Mouse (Mus musculus) midbrain, embryonic 12.5 days (tissue): Measurements from ENCODE around the gene Pnpla1. TPM values are rescaled to one million over a fixed set of nuclear protein-coding genes. Genes with fewer than 3 reads are reported as not detected.

ENCODE experiments used
- ATAC-seq: fragments of 200-750 bp; cut with Nextera tagmentation; 2 replicates; pipeline ENCODE4 v1.8.0; 2017; ENCODE audit warnings: low read depth, moderate TSS enrichment, moderate library complexity; ENCODE audit not compliant: low FRiP score
- H3K27ac ChIP-seq: fragments of 300-500 bp; sonication (generic); replicated peaks from 2 replicates; pipeline ENCODE4 v1.5.1; 2016; ENCODE audit warnings: mild to moderate bottlenecking
- H3K27me3 ChIP-seq: fragments of 300-500 bp; sonication (generic); 2 replicates; pipeline ENCODE4 v1.6.1; 2016; ENCODE audit warnings: mild to moderate bottlenecking
- H3K36me3 ChIP-seq: fragments of 300-500 bp; sonication (generic); 2 replicates; pipeline ENCODE4 v1.6.1; 2016
- H3K4me1 ChIP-seq: fragments of 300-500 bp; sonication (generic); 2 replicates; pipeline ENCODE4 v1.6.1; 2016
- H3K4me2 ChIP-seq: fragments of 300-500 bp; sonication (generic); replicated peaks from 2 replicates; pipeline ENCODE4 v1.6.1; 2016; ENCODE audit warnings: mild to moderate bottlenecking, moderate library complexity
- H3K4me3 ChIP-seq: fragments of 300-500 bp; sonication (generic); 2 replicates; pipeline ENCODE4 v1.5.1; 2016; ENCODE audit warnings: mild to moderate bottlenecking
- H3K9ac ChIP-seq: fragments of 300-500 bp; sonication (generic); replicated peaks from 2 replicates; pipeline ENCODE4 v1.6.1; 2016; ENCODE audit warnings: mild to moderate bottlenecking, moderate library complexity
- H3K9me3 ChIP-seq: fragments of 300-500 bp; sonication (generic); 2 replicates; pipeline ENCODE4 v1.6.1; 2016; ENCODE audit warnings: mild to moderate bottlenecking
- WGBS: fragments of 180-500 bp; shearing (Covaris S2); methylation state at CpG from one replicate; pipeline ENCODE4 v1.1.7; 2016; 5-methylcytosine and 5-hydroxymethylcytosine counted together
- polyA plus RNA-seq: library from polyadenylated mRNA; unstranded; fragments of >200 nt; fragmentation: Nextera tagmentation; extraction: Ambion mirVana; gene quantifications from 2 replicates; pipeline ENCODE4 v1.2.1, GENCODE M21; 2016

Gene Pnpla1
- polyA plus RNA-seq, 1 experiment from 2014 or later: not detected

GRCm38 (mm10) chr17:28895217-28895875 lies 37.1 kb downstream of the Pnpla1 start:
- Histone ChIP-seq H3K27me3 (no peaks in the 10 kb centered on the region), H3K4me1 (peaks cover 9% of the 10 kb centered on the region; the same call in 1 of the 2 replicates), H3K27ac (no peak overlapping the region), H3K4me2 (no peak overlapping the region), H3K4me3 (no peak overlapping the region), H3K9ac (no peak overlapping the region), H3K36me3 (no peaks in the 10 kb centered on the region), H3K9me3 (no peaks in the 10 kb centered on the region)
- no peak for ATAC-seq
- 96% methylated on average over 21 of the region's 21 CpGs for WGBS

- WGBS: 93% methylated on average over 11 of the region's 11 CpGs
- ATAC-seq: no peak
- Histone ChIP-seq H3K4me1 (peaks cover 9% of the 10 kb centered on the region; the same call in 1 of the 2 replicates), H3K4me3 (no peak overlapping the region), H3K9me3 (no peaks in the 10 kb centered on the region), H3K27ac (no peak overlapping the region), H3K4me2 (no peak overlapping the region), H3K36me3 (no peaks in the 10 kb centered on the region), H3K27me3 (no peaks in the 10 kb centered on the region), H3K9ac (no peak overlapping the region)
These were observed 38.0 kb downstream of the Pnpla1 start for GRCm38 (mm10) chr17:28896095-28896780.

GRCm38 (mm10) chr17:28897817-28898216 lies 39.6 kb downstream of the Pnpla1 start:
- no peaks in the 10 kb centered on the region for H3K27me3 ChIP-seq
- H3K27ac ChIP-seq: no peak overlapping the region
- H3K36me3 ChIP-seq: no peaks in the 10 kb centered on the region
- no peaks in the 10 kb centered on the region for H3K9me3 ChIP-seq
- no peak overlapping the region for H3K4me3 ChIP-seq
- ATAC-seq: no peak
- H3K4me1 ChIP-seq: peaks cover 9% of the 10 kb centered on the region; the same call in 1 of the 2 replicates
- no peak overlapping the region for H3K4me2 ChIP-seq
- WGBS: 90% methylated on average over 5 of the region's 5 CpGs
- H3K9ac ChIP-seq: no peak overlapping the region

- WGBS: 64% methylated on average over 5 of the region's 5 CpGs
- Histone ChIP-seq H3K4me1 (peaks cover 9% of the 10 kb centered on the region; the same call in 1 of the 2 replicates), H3K4me2 (no peak overlapping the region), H3K9ac (no peak overlapping the region), H3K36me3 (no peaks in the 10 kb centered on the region), H3K4me3 (no peak overlapping the region), H3K27me3 (no peaks in the 10 kb centered on the region), H3K9me3 (no peaks in the 10 kb centered on the region), H3K27ac (no peak overlapping the region)
- no peak for ATAC-seq
These were observed 40.0 kb downstream of the Pnpla1 start for GRCm38 (mm10) chr17:28898249-28898648.

- Histone ChIP-seq H3K36me3 (no peaks in the 10 kb centered on the region), H3K4me3 (no peak overlapping the region), H3K27me3 (no peaks in the 10 kb centered on the region), H3K9me3 (no peaks in the 10 kb centered on the region), H3K27ac (0 out of 2 replicates have a peak overlapping the region, but pooled peaks have one; percentile 15), H3K4me2 (no peak overlapping the region), H3K4me1 (peaks cover 10% of the 10 kb centered on the region), H3K9ac (no peak overlapping the region)
- no peak for ATAC-seq
- WGBS: 84% methylated on average over 19 of the region's 19 CpGs
These were observed 41.2 kb downstream of the Pnpla1 start for GRCm38 (mm10) chr17:28899427-28899826.

GRCm38 (mm10) chr17:28901559-28901958 lies 43.3 kb downstream of the Pnpla1 start:
- no peak overlapping the region for H3K4me2 ChIP-seq
- H3K9me3 ChIP-seq: no peaks in the 10 kb centered on the region
- ATAC-seq: no peak
- no peak overlapping the region for H3K4me3 ChIP-seq
- H3K9ac ChIP-seq: no peak overlapping the region
- peaks cover 22% of the 10 kb centered on the region for H3K4me1 ChIP-seq
- no peaks in the 10 kb centered on the region for H3K36me3 ChIP-seq
- H3K27me3 ChIP-seq: no peaks in the 10 kb centered on the region
- no peak overlapping the region for H3K27ac ChIP-seq
- WGBS: 66% methylated on average over 4 of the region's 4 CpGs

GRCm38 (mm10) chr17:28904546-28905376 lies 46.5 kb downstream of the Pnpla1 start:
- peaks cover 20% of the 10 kb centered on the region for H3K4me1 ChIP-seq
- 26% methylated on average over 23 of the region's 23 CpGs for WGBS
- no peak overlapping the region for H3K4me3 ChIP-seq
- peaks cover 17% of the 10 kb centered on the region for H3K27me3 ChIP-seq
- no peaks in the 10 kb centered on the region for H3K9me3 ChIP-seq
- H3K27ac ChIP-seq: peak overlapping the region; percentile 35; the same call in 1 of the 2 replicates
- H3K4me2 ChIP-seq: 0 out of 2 replicates have a peak overlapping the region, but pooled peaks have one; percentile 2
- H3K36me3 ChIP-seq: no peaks in the 10 kb centered on the region
- H3K9ac ChIP-seq: 0 out of 2 replicates have a peak overlapping the region, but pooled peaks have one; percentile 4
- ATAC-seq: 0 out of 2 replicates have a peak, but pooled peaks have one; percentile 69

GRCm38 (mm10) chr17:28905377-28905916 lies 47.2 kb downstream of the Pnpla1 start:
- Histone ChIP-seq H3K4me2 (no peak overlapping the region), H3K36me3 (no peaks in the 10 kb centered on the region), H3K27ac (peak overlapping the region; percentile 35; the same call in 1 of the 2 replicates), H3K27me3 (peaks cover 24% of the 10 kb centered on the region), H3K4me1 (peaks cover 20% of the 10 kb centered on the region), H3K9me3 (no peaks in the 10 kb centered on the region), H3K4me3 (no peak overlapping the region), H3K9ac (no peak overlapping the region)
- 60% methylated on average over 10 of the region's 13 CpGs for WGBS
- ATAC-seq: no peak

- no peak overlapping the region for H3K4me3 ChIP-seq
- H3K36me3 ChIP-seq: no peaks in the 10 kb centered on the region
- no peaks in the 10 kb centered on the region for H3K9me3 ChIP-seq
- H3K4me1 ChIP-seq: peaks cover 20% of the 10 kb centered on the region
- no peak overlapping the region for H3K4me2 ChIP-seq
- ATAC-seq: no peak
- WGBS: 74% methylated on average over 7 of the region's 7 CpGs
- no peak overlapping the region for H3K27ac ChIP-seq
- no peak overlapping the region for H3K9ac ChIP-seq
- peaks cover 26% of the 10 kb centered on the region for H3K27me3 ChIP-seq
These were observed 49.7 kb downstream of the Pnpla1 start for GRCm38 (mm10) chr17:28907959-28908358.

GRCm38 (mm10) chr17:28909252-28909941 lies 51.2 kb downstream of the Pnpla1 start:
- peaks cover 19% of the 10 kb centered on the region for H3K4me1 ChIP-seq
- peak overlapping the region; percentile 48 for H3K4me2 ChIP-seq
- 9% methylated on average over 29 of the region's 29 CpGs for WGBS
- H3K36me3 ChIP-seq: no peaks in the 10 kb centered on the region
- H3K4me3 ChIP-seq: peak overlapping the region; percentile 12
- H3K9ac ChIP-seq: peak overlapping the region; percentile 35; the same call in 1 of the 2 replicates
- no peaks in the 10 kb centered on the region for H3K9me3 ChIP-seq
- H3K27ac ChIP-seq: no peak overlapping the region
- no peak for ATAC-seq
- H3K27me3 ChIP-seq: peaks cover 26% of the 10 kb centered on the region

GRCm38 (mm10) chr17:28910139-28910538 lies 51.9 kb downstream of the Pnpla1 start:
- Histone ChIP-seq H3K9me3 (no peaks in the 10 kb centered on the region), H3K27me3 (peaks cover 26% of the 10 kb centered on the region), H3K4me3 (no peak overlapping the region), H3K36me3 (no peaks in the 10 kb centered on the region), H3K27ac (no peak overlapping the region), H3K9ac (no peak overlapping the region), H3K4me2 (peak overlapping the region; percentile 48; the same call in 1 of the 2 replicates), H3K4me1 (peaks cover 11% of the 10 kb centered on the region; the same call in 1 of the 2 replicates)
- 18% methylated on average over 7 of the region's 7 CpGs for WGBS
- no peak for ATAC-seq
